Comparison of ENCODE assay signal across 8 mouse cellular contexts in genomic region chr12:45074611-45075342, GRCm38 (mm10). TPM values are rescaled to one million over a fixed set of nuclear protein-coding genes. Genes with fewer than 3 reads are reported as not detected.
DNase-seq lines count a peak whose midpoint lies in the region; ATAC-seq and TF ChIP-seq lines count a peak whose summit lies in the region.

Gene Stxbp6 (minus strand): TSS chr12:45074709.

- no peaks in the 10 kb centered on the region for H3K36me3 ChIP-seq in forebrain, postnatal 0 days (ENCODE audit: insufficient read depth)
- no peaks in the 10 kb centered on the region for H3K36me3 ChIP-seq in hindbrain, embryonic 11.5 days (ENCODE audit: control insufficient read depth, insufficient read depth, low read length)

- peak within 1 kb of the TSS; percentile 64 for H3K27ac ChIP-seq in forebrain, postnatal 0 days (ENCODE audit: low read depth, low read length)
- peak within 1 kb of the TSS; percentile 75 for H3K27ac ChIP-seq in hindbrain, embryonic 11.5 days (ENCODE audit: low read depth, low read length)

- H3K4me1 ChIP-seq in forebrain, postnatal 0 days (ENCODE audit: insufficient read depth) = no peaks in the 10 kb centered on the region
- no peaks in the 10 kb centered on the region for H3K4me1 ChIP-seq in hindbrain, embryonic 11.5 days (replicated peaks; ENCODE audit: control insufficient read depth, insufficient read depth, low read length)

- peak within 1 kb of the TSS; percentile 67 for H3K4me3 ChIP-seq in forebrain, postnatal 0 days (ENCODE audit: low read depth, low read length)
- H3K4me3 ChIP-seq in hindbrain, embryonic 11.5 days (ENCODE audit: low read depth, low read length) = peak within 1 kb of the TSS; percentile 77

- 0 out of 2 replicates have a peak, but pooled peaks have one; percentile 13 for TF ChIP-seq CTCF in forebrain, postnatal 0 days (IDR thresholded peaks at IDR 0.05; ENCODE audit: low read depth)

- 0 out of 2 replicates have a peak, but pooled peaks cover 4% of the 10 kb centered on the region for H3K27me3 ChIP-seq in forebrain, postnatal 0 days (ENCODE audit: insufficient read depth, low read length)
- no peaks in the 10 kb centered on the region; the same call in 1 of the 2 replicates for H3K27me3 ChIP-seq in hindbrain, embryonic 11.5 days (ENCODE audit: control insufficient read depth, insufficient read depth, low read length)

- DNase-seq in ES-CJ7 (ENCODE audit: low read depth, low spot score) = peak; percentile 44
- DNase-seq in adrenal gland, postnatal 4 days (ENCODE audit: low spot score in 2 of 2) = peak; percentile 47 to 70
- DNase-seq in forebrain, postnatal 0 days = peak; percentile 67
- peak; percentile 50 for DNase-seq in hindbrain, embryonic 11.5 days (ENCODE audit: low spot score)
- peak in 1 of 2 experiments; percentile 48 for DNase-seq in layer of hippocampus, postnatal 25 days (ENCODE audit: extremely low spot score in 1 of 2, low spot score in 1 of 2)
- peak; percentile 81 for DNase-seq in lung, postnatal 25 days (ENCODE audit: low spot score)
- DNase-seq in right cerebral cortex, postnatal 25 days = peak; percentile 44

- WGBS in forebrain, postnatal 0 days = 1% methylated on average over 20 of the region's 20 CpGs
- 4% methylated on average over 20 of the region's 20 CpGs for WGBS in hindbrain, embryonic 11.5 days

- ATAC-seq in forebrain, postnatal 0 days = peak; percentile 42
- peak; percentile 62 for ATAC-seq in hindbrain, embryonic 11.5 days (ENCODE audit: low FRiP score)
- no peak; the same call in 1 of the 2 replicates for ATAC-seq in megakaryocyte-erythroid progenitor cell, adult 5-6 weeks (replicated peaks; ENCODE audit: low FRiP score, low TSS enrichment, poor library complexity, severe bottlenecking)

- H3K9me3 ChIP-seq in forebrain, postnatal 0 days (ENCODE audit: low read length) = no peaks in the 10 kb centered on the region
- H3K9me3 ChIP-seq in hindbrain, embryonic 11.5 days (ENCODE audit: control insufficient read depth, low read length) = no peaks in the 10 kb centered on the region

- H3K4me2 ChIP-seq in forebrain, postnatal 0 days (ENCODE audit: low read depth) = peak within 1 kb of the TSS; percentile 91
- peak within 1 kb of the TSS; percentile 97 for H3K4me2 ChIP-seq in hindbrain, embryonic 11.5 days (replicated peaks; ENCODE audit: low read depth, low read length)

- peak within 1 kb of the TSS; percentile 58 for H3K9ac ChIP-seq in forebrain, postnatal 0 days
- peak within 1 kb of the TSS; percentile 83 for H3K9ac ChIP-seq in hindbrain, embryonic 11.5 days (ENCODE audit: low read depth, low read length)

RNA-seq across cellular contexts. Expression of gene Stxbp6, which starts in this region (rescaled TPM):
- total RNA-seq in adrenal gland, postnatal 4 days (2021) = 10 to 100 TPM; 27.1 to 27.3 TPM
- total RNA-seq in forebrain, postnatal 0 days (2014; rRNA removed) = 17.2 and 22.6 TPM in 2 replicates
- polyA plus RNA-seq in forebrain, postnatal 0 days (2015; fragmentation: Nextera tagmentation; extraction: Ambion mirVana) = 7.2 and 19.6 TPM in 2 replicates
- polyA plus RNA-seq in hindbrain, embryonic 11.5 days (2014; fragmentation: Nextera tagmentation; extraction: Ambion mirVana) = 9.6 and 15.5 TPM in 2 replicates
- 10 to 100 TPM; 73.5 to 78.3 TPM for total RNA-seq in layer of hippocampus, postnatal 25 days (2021)
- not detected in 2 replicates for total RNA-seq in megakaryocyte-erythroid progenitor cell, adult 5-6 weeks (2014; fragmentation: Nextera tagmentation)
- 0.27 TPM in 1 of 2 replicates, not detected in the other for total RNA-seq in megakaryocyte-erythroid progenitor cell, adult 5-6 weeks (2017)

Comparison
In these comparisons a context has a peak if more than half of its experiments do, and no peak if none do; other contexts are left out.
1. RNA of gene Stxbp6 (total RNA-seq): 73.5 to 78.3 TPM in layer of hippocampus, postnatal 25 days, 27.1 to 27.3 TPM in adrenal gland, postnatal 4 days and 17.2 to 22.6 TPM in forebrain, postnatal 0 days; 0.27 TPM in megakaryocyte-erythroid progenitor cell, adult 5-6 weeks; every median in the first group is over 10 times any median in the second.